Mouse (Mus musculus): ENCODE results near the gene Plxnd1.

GRCm38 (mm10) chr6:115919876-115920275 is 74.9 kb downstream of the Plxnd1 start:
- TF ChIP-seq CTCF (IDR thresholded peaks at IDR 0.05; ENCODE audit: extremely low read depth, insufficient read depth, insufficient read length, insufficient replicate concordance) (no peak), POLR2A (IDR thresholded peaks at IDR 0.05; ENCODE audit: low read depth, low read length) (no peak)
